11 mouse cellular contexts compared by ENCODE assay signal in genomic region chr7:115568301-115568700, GRCm38 (mm10).
DNase-seq lines count a peak whose midpoint lies in the region; ATAC-seq and TF ChIP-seq lines count a peak whose summit lies in the region.
"Had no signal": no experiment of that assay in that cellular context is flagged by ENCODE, and none has a peak within 500 bp of the region (broad histone marks: within the 10 kb centered on the region; RNA-seq: fewer than 3 reads in every experiment).

No protein-coding gene starts in this region.

- no peaks in the 10 kb centered on the region for H3K36me3 ChIP-seq in kidney, postnatal 0 days (ENCODE audit: insufficient read depth, low read length)
- H3K36me3 ChIP-seq in limb, embryonic 10.5 days: no peaks in the 10 kb centered on the region
- H3K36me3 ChIP-seq: stomach, embryonic 15.5 days had no signal

- ATAC-seq in kidney, postnatal 0 days (replicated peaks; ENCODE audit: low FRiP score, low read depth): no peak
- ATAC-seq in erythroblast, adult 5-6 weeks (replicated peaks; ENCODE audit: low FRiP score, poor library complexity, severe bottlenecking): no peak
- ATAC-seq: lung, postnatal 0 days had no signal

- H3K4me3 ChIP-seq in kidney, postnatal 0 days (replicated peaks; ENCODE audit: low read depth, low read length): no peak overlapping the region
- H3K4me3 ChIP-seq in limb, embryonic 10.5 days: no peak overlapping the region
- H3K4me3 ChIP-seq: erythroblast, embryonic 14.5 days; stomach, embryonic 15.5 days had no signal

- H3K4me2 ChIP-seq in kidney, postnatal 0 days (ENCODE audit: low read length): peak overlapping the region; percentile 36; the same call in 1 of the 2 replicates
- H3K4me2 ChIP-seq: stomach, embryonic 15.5 days had no signal

- WGBS in kidney, postnatal 0 days: 59% methylated on average over 11 of the region's 11 CpGs
- WGBS in limb, embryonic 10.5 days: 85% methylated on average over 11 of the region's 11 CpGs

- TF ChIP-seq CTCF in kidney, postnatal 0 days (IDR thresholded peaks at IDR 0.05; ENCODE audit: low read depth): no peak

- no peak overlapping the region for H3K9ac ChIP-seq in kidney, postnatal 0 days (ENCODE audit: low read depth, low read length)
- H3K9ac ChIP-seq: stomach, embryonic 15.5 days had no signal

- no peaks in the 10 kb centered on the region for H3K27me3 ChIP-seq in kidney, postnatal 0 days (ENCODE audit: insufficient read depth, low read length)
- no peaks in the 10 kb centered on the region for H3K27me3 ChIP-seq in limb, embryonic 10.5 days (ENCODE audit: low read depth, poor library complexity, severe bottlenecking)
- H3K27me3 ChIP-seq: stomach, embryonic 15.5 days had no signal

- H3K27ac ChIP-seq in kidney, postnatal 0 days: no peak overlapping the region
- peak overlapping the region; percentile 73; the same call in 1 of the 2 replicates for H3K27ac ChIP-seq in limb, embryonic 10.5 days
- H3K27ac ChIP-seq: stomach, embryonic 15.5 days had no signal

- H3K9me3 ChIP-seq in kidney, postnatal 0 days (replicated peaks; ENCODE audit: low read length): no peaks in the 10 kb centered on the region
- H3K9me3 ChIP-seq in limb, embryonic 10.5 days (replicated peaks): no peaks in the 10 kb centered on the region
- H3K9me3 ChIP-seq: stomach, embryonic 15.5 days had no signal

- 0 out of 2 replicates have a peak, but pooled peaks cover 6% of the 10 kb centered on the region for H3K4me1 ChIP-seq in kidney, postnatal 0 days (replicated peaks; ENCODE audit: insufficient read depth, low read length)
- H3K4me1 ChIP-seq in limb, embryonic 10.5 days: peaks cover 47% of the 10 kb centered on the region

- peak; percentile 56 for DNase-seq in embryo, embryonic 10 days (ENCODE audit: low spot score)
- DNase-seq in embryo, embryonic 9.5 days (ENCODE audit: extremely low spot score): no peak
- DNase-seq in kidney, postnatal 0 days (ENCODE audit: low spot score): no peak
- DNase-seq in kidney, postnatal 25 days: no peak
- no peak for DNase-seq in limb, embryonic 10.5 days (ENCODE audit: low spot score)
- DNase-seq in retina, embryonic 14.5 days (ENCODE audit: low spot score): peak; percentile 68
- no peak for DNase-seq in testis, postnatal 14 days (ENCODE audit: low spot score)

Comparison
In these comparisons a context has a peak if more than half of its experiments do, and no peak if none do; other contexts are left out.
1. DNase-seq: peak in embryo, embryonic 10 days (single experiment) and retina, embryonic 14.5 days (single experiment); none in embryo, embryonic 9.5 days (single experiment), kidney, postnatal 0 days (single experiment), kidney, postnatal 25 days (0 of 2), limb, embryonic 10.5 days (single experiment) and testis, postnatal 14 days (single experiment).